Mouse (Mus musculus) monocyte, adult 5-6 weeks (primary cell): ENCODE results near the gene Fam8a1. TPM values are rescaled to one million over a fixed set of nuclear protein-coding genes. Genes with fewer than 3 reads are reported as not detected.

ENCODE experiments used
- ATAC-seq: fragments of 153-309, 156-312 bp; replicated peaks from 2 replicates; pipeline ENCODE4 v1.8.0; 2017; ENCODE audit warnings: mild to moderate bottlenecking; ENCODE audit not compliant: low TSS enrichment, insufficient number of reproducible peaks, severe bottlenecking, poor library complexity, low FRiP score
- total RNA-seq: library from RNA; stranded (forward); fragments of 200-1000, 200-491, 200-594 nt; gene quantifications from 3 replicates; pipeline ENCODE4 v1.2.3, GENCODE M21; 2017

Fam8a1 gene
- total RNA-seq = 17.8 to 20.7 TPM (median 20.6 TPM) in 3 replicates

- ATAC-seq = peak; percentile 92
Measured at GRCm38 (mm10) chr13:46669048-46669619, at the start of gene Fam8a1. Gene Fam8a1 (plus strand): TSS chr13:46669522.

GRCm38 (mm10) chr13:46619633-46620032 lies 49.7 kb upstream of the Fam8a1 start:
- no peak for ATAC-seq

- ATAC-seq = no peak
Measured at GRCm38 (mm10) chr13:46620964-46621757, 48.2 kb upstream of the Fam8a1 start.

GRCm38 (mm10) chr13:46626608-46627007 lies 42.7 kb upstream of the Fam8a1 start:
- ATAC-seq = no peak

- ATAC-seq = no peak
Measured at GRCm38 (mm10) chr13:46627841-46628240, 41.5 kb upstream of the Fam8a1 start.

- ATAC-seq = no peak
Measured at GRCm38 (mm10) chr13:46629391-46629790, 39.9 kb upstream of the Fam8a1 start.

GRCm38 (mm10) chr13:46632796-46633195 lies 36.5 kb upstream of the Fam8a1 start:
- ATAC-seq = no peak

GRCm38 (mm10) chr13:46633320-46634132 lies 35.8 kb upstream of the Fam8a1 start:
- ATAC-seq = no peak

GRCm38 (mm10) chr13:46634133-46634488 lies 35.2 kb upstream of the Fam8a1 start:
- ATAC-seq = peak; percentile 50; the same call in 1 of the 2 replicates

GRCm38 (mm10) chr13:46640608-46641468 lies 28.5 kb upstream of the Fam8a1 start:
- no peak for ATAC-seq

- ATAC-seq = no peak
Measured at GRCm38 (mm10) chr13:46642318-46642717, 27.0 kb upstream of the Fam8a1 start.

- no peak for ATAC-seq
Measured at GRCm38 (mm10) chr13:46644175-46644574, 25.1 kb upstream of the Fam8a1 start.

- ATAC-seq = no peak
Measured at GRCm38 (mm10) chr13:46645476-46645875, 23.8 kb upstream of the Fam8a1 start.

GRCm38 (mm10) chr13:46651853-46652252 lies 17.5 kb upstream of the Fam8a1 start:
- ATAC-seq = no peak

GRCm38 (mm10) chr13:46652671-46653070 lies 16.7 kb upstream of the Fam8a1 start:
- ATAC-seq = no peak

- no peak for ATAC-seq
Measured at GRCm38 (mm10) chr13:46653671-46654070, 15.7 kb upstream of the Fam8a1 start.

GRCm38 (mm10) chr13:46654566-46654965 lies 14.8 kb upstream of the Fam8a1 start:
- no peak for ATAC-seq

GRCm38 (mm10) chr13:46659211-46659610 lies 10.1 kb upstream of the Fam8a1 start:
- ATAC-seq = no peak
